Mouse (Mus musculus) layer of hippocampus, postnatal 36 days (tissue): ENCODE results near the gene Actbl2. TPM values are rescaled to one million over a fixed set of nuclear protein-coding genes. Genes with fewer than 3 reads are reported as not detected.

ENCODE experiments used
- DNase-seq, 2 experiments: peaks; one replicate each; pipeline ENCODE4 v3.0.0; 2022
- total RNA-seq, 2 experiments: library from RNA; stranded (reverse); gene quantifications; 2 replicates each; pipeline ENCODE4 v1.2.3; 2021

The Actbl2 gene
- total RNA-seq, 2 experiments from 2014 or later: not detected

GRCm38 (mm10) chr13:111269789-111270335 lies 15.0 kb downstream of the Actbl2 start:
- DNase-seq: no peak

DNA sequence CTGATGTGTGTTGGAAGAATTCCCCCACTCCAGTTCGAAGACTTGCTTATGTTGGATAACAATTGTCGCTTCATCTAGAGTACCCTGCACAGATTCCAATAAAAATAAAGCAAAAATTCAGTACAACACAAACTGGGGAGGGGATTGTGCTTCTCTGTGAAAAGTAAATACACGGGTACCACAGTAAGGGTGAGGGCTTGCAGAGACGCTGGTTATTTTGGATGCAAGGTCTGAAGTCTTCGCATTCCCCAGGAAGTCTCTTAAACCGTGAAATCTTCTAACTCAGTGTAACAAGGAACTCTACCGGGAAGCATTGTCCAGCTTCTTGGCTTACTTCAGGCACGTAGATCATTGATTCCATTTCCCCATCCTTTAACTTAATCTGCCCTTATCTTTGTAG lies 17.1 kb downstream of the Actbl2 start:
- DNase-seq: no peak

DNA sequence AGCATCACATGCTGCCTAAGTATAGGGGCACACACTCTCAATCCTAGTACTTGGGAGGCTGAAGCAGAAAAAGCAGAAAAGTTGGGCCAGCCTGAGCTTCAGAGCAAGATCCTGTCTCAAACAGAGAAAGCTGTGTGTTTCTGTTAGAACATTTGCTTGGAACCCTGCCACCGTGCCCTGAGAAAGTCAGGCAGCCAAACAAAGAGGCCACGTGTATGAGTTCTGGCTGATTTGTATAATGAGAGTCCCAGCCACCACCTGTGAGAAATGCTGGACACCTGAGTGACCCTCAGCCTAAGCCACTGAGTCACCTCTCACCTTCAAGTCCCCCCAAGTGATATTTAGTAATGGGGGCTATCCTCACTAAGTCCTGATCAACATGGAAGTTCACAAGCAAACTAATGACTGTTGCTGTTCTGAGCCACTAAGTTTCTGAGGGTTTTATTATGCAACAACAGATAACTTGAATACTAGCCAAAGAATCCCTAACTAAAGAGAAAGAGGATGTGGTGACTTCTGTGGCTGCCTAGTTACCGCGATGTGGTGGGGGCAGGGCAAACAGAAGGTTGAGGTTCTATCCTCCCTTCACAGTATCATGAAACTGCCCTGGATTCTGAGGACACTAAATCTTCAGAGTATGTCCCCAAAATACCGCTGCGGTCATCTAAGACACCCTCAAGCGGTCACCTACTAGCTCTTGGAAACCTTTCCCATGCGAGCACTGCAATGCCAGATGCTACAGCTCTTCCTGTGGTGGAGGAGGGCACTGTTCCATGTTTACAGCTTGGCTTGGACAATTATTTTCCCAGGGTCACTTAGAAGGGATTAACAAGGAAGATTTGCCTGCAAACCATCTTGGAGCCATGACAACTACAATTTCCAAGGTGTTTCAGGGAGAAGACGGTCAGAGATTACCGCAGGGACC lies 31.9 kb downstream of the Actbl2 start:
- DNase-seq: peak; percentile 38 to 47

DNA sequence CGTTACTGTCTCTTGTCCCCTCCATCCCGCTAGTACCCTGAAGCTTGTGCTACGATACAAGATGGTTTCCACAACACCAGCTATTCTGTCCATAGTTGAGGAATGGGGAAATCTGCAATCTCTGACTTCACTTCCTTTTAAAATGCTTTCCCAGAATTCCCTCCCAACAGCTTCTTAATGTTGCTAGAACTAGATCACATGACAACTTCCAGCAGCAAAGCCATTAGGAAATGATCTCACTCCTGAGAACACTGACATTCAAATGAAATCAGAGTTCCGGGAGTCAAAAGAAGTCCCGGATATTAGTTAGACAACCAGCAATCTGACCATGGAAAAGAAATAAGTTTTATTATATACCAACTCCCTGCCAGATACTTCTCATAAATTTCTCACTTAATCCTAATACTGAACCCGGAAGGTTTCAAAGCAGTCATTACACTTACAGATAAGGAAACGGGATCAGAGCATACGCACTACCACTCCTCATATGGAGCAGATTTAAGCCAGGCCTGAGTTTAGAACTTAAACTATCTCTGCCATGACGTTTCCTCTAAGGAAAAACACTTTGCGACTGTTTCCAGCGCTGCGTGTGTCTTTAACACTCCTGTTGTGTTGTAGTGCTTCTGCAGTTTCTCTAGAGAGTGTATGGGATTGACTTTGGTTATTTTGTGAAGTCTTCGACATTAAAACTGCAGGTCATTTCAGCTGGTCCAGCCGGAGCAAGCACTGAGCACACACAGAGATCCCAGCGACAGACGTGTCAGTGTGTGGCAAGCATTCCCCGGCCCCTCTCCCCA lies 36.5 kb downstream of the Actbl2 start:
- DNase-seq: no peak

GRCm38 (mm10) chr13:111291958-111292493 lies 37.2 kb downstream of the Actbl2 start:
- DNase-seq: peak; percentile 55 to 67

- no peak for DNase-seq
Observed at GRCm38 (mm10) chr13:111293478-111293877, 38.7 kb downstream of the Actbl2 start.

DNA sequence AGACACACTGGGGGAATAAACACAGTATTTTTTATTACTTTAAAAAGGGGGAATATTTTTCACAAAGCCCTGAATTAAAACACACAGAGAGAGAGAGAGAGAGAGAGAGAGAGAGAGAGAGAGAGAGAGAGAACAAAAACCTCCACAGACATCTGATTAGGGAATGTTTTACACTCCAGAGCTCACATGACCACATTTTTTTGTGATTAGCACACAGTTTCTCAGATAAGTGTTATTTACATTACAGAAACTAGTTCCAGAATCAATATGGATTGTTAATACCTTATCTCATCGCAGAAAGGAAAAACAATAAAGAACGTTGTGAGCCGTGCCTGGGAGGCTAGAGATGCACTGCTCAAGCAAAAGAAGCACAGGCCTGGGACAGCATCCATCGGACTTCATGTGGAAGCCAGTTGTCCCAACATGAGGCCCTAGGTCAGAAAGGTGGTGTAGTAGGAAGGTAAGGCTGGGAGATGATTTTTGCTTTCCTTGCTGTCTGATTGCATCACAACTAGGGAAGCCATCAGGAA lies 40.2 kb downstream of the Actbl2 start:
- DNase-seq: no peak

GRCm38 (mm10) chr13:111296029-111296428 lies 41.2 kb downstream of the Actbl2 start:
- no peak for DNase-seq

GRCm38 (mm10) chr13:111297614-111298013 lies 42.8 kb downstream of the Actbl2 start:
- DNase-seq: no peak

GRCm38 (mm10) chr13:111299145-111299713 lies 44.4 kb downstream of the Actbl2 start:
- no peak for DNase-seq

GRCm38 (mm10) chr13:111300846-111301245 lies 46.0 kb downstream of the Actbl2 start:
- no peak for DNase-seq

DNA sequence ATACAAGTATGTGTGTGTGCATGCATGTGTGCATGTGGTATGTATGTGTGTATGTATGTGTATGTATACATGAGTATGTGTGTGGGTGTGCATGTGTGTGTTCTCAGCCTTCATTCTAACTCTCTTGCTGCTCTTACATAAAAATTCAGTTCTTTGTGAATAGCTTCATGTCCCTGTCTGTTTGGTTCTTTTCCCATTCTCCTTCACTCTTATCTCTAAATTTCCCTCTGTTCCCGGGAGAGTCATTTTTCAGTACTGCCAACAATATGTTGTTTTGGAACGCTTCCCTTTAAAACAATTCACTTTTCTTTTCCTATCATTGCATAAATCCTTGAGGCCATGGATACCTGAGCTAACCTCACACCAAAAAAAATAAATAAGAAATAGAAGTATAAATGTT lies 46.6 kb downstream of the Actbl2 start:
- no peak for DNase-seq

DNA sequence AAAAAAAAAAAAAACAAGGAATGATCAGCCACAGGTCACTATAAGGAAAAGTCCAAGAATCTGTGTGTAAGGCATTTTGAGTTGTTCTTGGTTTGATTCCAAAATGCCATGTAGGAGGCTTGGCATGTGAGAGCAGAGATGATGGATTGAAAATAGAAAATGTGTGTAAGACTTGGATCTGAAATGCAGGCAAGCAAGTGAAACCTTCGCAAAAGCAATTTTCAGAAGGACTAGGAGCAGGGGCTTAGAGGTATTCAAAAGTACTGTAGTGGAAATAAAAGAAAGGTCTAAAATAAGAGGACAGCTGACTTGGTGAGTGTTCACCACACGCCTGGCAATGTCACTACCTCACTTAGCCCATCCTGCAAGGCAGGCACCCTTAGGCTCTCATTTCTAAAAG lies 49.4 kb downstream of the Actbl2 start:
- no peak for DNase-seq

GRCm38 (mm10) chr13:111304736-111305135 lies 49.9 kb downstream of the Actbl2 start:
- DNase-seq: no peak

Other genes with a start within 250 kb of the Actbl2 start
- gene Gpbp1, start 235.1 kb downstream of the Actbl2 start, total RNA-seq: 10 to 100 TPM; 86.2 to 90.9 TPM